Mouse (Mus musculus): ENCODE measurements around the gene Tbc1d30. TPM values are rescaled to one million over a fixed set of nuclear protein-coding genes. Genes with fewer than 3 reads are reported as not detected.

The Tbc1d30 gene
- polyA plus RNA-seq, 1 experiment from 2014 or later, result 0.57 TPM

GRCm38 (mm10) chr10:121305441-121305840 is 45.6 kb downstream of the Tbc1d30 start:
- 26% methylated on average over 5 of the region's 5 CpGs for WGBS
- ATAC-seq (replicated peaks; ENCODE audit: low FRiP score), result peak; percentile 70
- peaks cover 43% of the 10 kb centered on the region for H3K27me3 ChIP-seq
- H3K4me1 ChIP-seq, result peaks cover 17% of the 10 kb centered on the region
- H3K4me2 ChIP-seq, result no peak overlapping the region
- H3K4me3 ChIP-seq (replicated peaks), result no peak overlapping the region
- no peak overlapping the region for H3K9ac ChIP-seq
- no peaks in the 10 kb centered on the region for H3K36me3 ChIP-seq
- H3K27ac ChIP-seq, result no peak overlapping the region
- H3K9me3 ChIP-seq (replicated peaks), result no peaks in the 10 kb centered on the region

GRCm38 (mm10) chr10:121303559-121303958 is 47.5 kb downstream of the Tbc1d30 start:
- no peak overlapping the region for H3K4me2 ChIP-seq
- 79% methylated on average over 3 of the region's 3 CpGs for WGBS
- ATAC-seq (replicated peaks; ENCODE audit: low FRiP score), result no peak
- peaks cover 4% of the 10 kb centered on the region; the same call in 1 of the 2 replicates for H3K4me1 ChIP-seq
- H3K9ac ChIP-seq, result no peak overlapping the region
- H3K9me3 ChIP-seq (replicated peaks), result no peaks in the 10 kb centered on the region
- H3K27ac ChIP-seq, result no peak overlapping the region
- H3K27me3 ChIP-seq, result peaks cover 24% of the 10 kb centered on the region
- no peak overlapping the region for H3K4me3 ChIP-seq (replicated peaks)
- H3K36me3 ChIP-seq, result no peaks in the 10 kb centered on the region

GRCm38 (mm10) chr10:121301868-121302267 is 49.2 kb downstream of the Tbc1d30 start:
- Histone ChIP-seq H3K27me3 (peaks cover 12% of the 10 kb centered on the region), H3K9ac (no peak overlapping the region), H3K4me2 (no peak overlapping the region), H3K36me3 (no peaks in the 10 kb centered on the region), H3K9me3 (replicated peaks) (no peaks in the 10 kb centered on the region), H3K4me1 (peaks cover 14% of the 10 kb centered on the region), H3K4me3 (replicated peaks) (no peak overlapping the region), H3K27ac (no peak overlapping the region)
- 82% methylated on average over 14 of the region's 14 CpGs for WGBS
- ATAC-seq (replicated peaks; ENCODE audit: low FRiP score), result no peak

GRCm38 (mm10) chr10:121300659-121301058 is 50.4 kb downstream of the Tbc1d30 start:
- Histone ChIP-seq H3K4me3 (replicated peaks) (no peak overlapping the region), H3K27me3 (0 out of 2 replicates have a peak, but pooled peaks cover 12% of the 10 kb centered on the region), H3K4me2 (no peak overlapping the region), H3K9me3 (replicated peaks) (no peaks in the 10 kb centered on the region), H3K4me1 (peaks cover 14% of the 10 kb centered on the region), H3K9ac (no peak overlapping the region), H3K36me3 (no peaks in the 10 kb centered on the region), H3K27ac (no peak overlapping the region)
- no peak for ATAC-seq (replicated peaks; ENCODE audit: low FRiP score)
- WGBS, result 74% methylated on average over 7 of the region's 7 CpGs

- H3K36me3 ChIP-seq, result no peaks in the 10 kb centered on the region
- peak; percentile 79 for ATAC-seq (replicated peaks; ENCODE audit: low FRiP score)
- 11% methylated on average over 25 of the region's 25 CpGs for WGBS
- H3K27me3 ChIP-seq, result 0 out of 2 replicates have a peak, but pooled peaks cover 10% of the 10 kb centered on the region
- H3K4me3 ChIP-seq (replicated peaks), result peak overlapping the region; percentile 31
- H3K9me3 ChIP-seq (replicated peaks), result no peaks in the 10 kb centered on the region
- peak overlapping the region; percentile 26; the same call in 1 of the 2 replicates for H3K9ac ChIP-seq
- H3K27ac ChIP-seq, result no peak overlapping the region
- peak overlapping the region; percentile 63 for H3K4me2 ChIP-seq
- H3K4me1 ChIP-seq, result peaks cover 10% of the 10 kb centered on the region
These were observed 53.9 kb downstream of the Tbc1d30 start for GRCm38 (mm10) chr10:121297054-121297701.

- H3K4me2 ChIP-seq, result no peak overlapping the region
These were observed 56.6 kb downstream of the Tbc1d30 start for GRCm38 (mm10) chr10:121294471-121294870.

GRCm38 (mm10) chr10:121293829-121294228 is 57.2 kb downstream of the Tbc1d30 start:
- 0 out of 2 replicates have a peak, but pooled peaks cover 5% of the 10 kb centered on the region for H3K27me3 ChIP-seq
- H3K36me3 ChIP-seq, result no peaks in the 10 kb centered on the region
- H3K4me2 ChIP-seq, result no peak overlapping the region
- H3K9me3 ChIP-seq (replicated peaks), result no peaks in the 10 kb centered on the region
- no peak overlapping the region for H3K27ac ChIP-seq
- H3K4me1 ChIP-seq, result peaks cover 14% of the 10 kb centered on the region
- ATAC-seq (replicated peaks; ENCODE audit: low FRiP score), result no peak
- WGBS, result 66% methylated on average over 8 of the region's 8 CpGs
- no peak overlapping the region for H3K4me3 ChIP-seq (replicated peaks)
- H3K9ac ChIP-seq, result no peak overlapping the region

More at GRCm38 (mm10) chr10:121294471-121294870, 56.6 kb downstream of the Tbc1d30 start:
- ATAC-seq (replicated peaks; ENCODE audit: low FRiP score), result no peak
- H3K9ac ChIP-seq, result no peak overlapping the region
- H3K4me1 ChIP-seq, result peaks cover 14% of the 10 kb centered on the region
- H3K9me3 ChIP-seq (replicated peaks), result no peaks in the 10 kb centered on the region
- H3K4me3 ChIP-seq (replicated peaks), result no peak overlapping the region
- H3K27me3 ChIP-seq, result 0 out of 2 replicates have a peak, but pooled peaks cover 5% of the 10 kb centered on the region
- H3K36me3 ChIP-seq, result no peaks in the 10 kb centered on the region
- WGBS, result 81% methylated on average over 16 of the region's 16 CpGs
- H3K27ac ChIP-seq, result no peak overlapping the region

- H3K4me1 ChIP-seq, result 0 out of 2 replicates have a peak, but pooled peaks cover 4% of the 10 kb centered on the region
- 0 out of 2 replicates have a peak, but pooled peaks cover 5% of the 10 kb centered on the region for H3K27me3 ChIP-seq
- no peak overlapping the region for H3K9ac ChIP-seq
- H3K27ac ChIP-seq, result no peak overlapping the region
- 84% methylated on average over 10 of the region's 10 CpGs for WGBS
- ATAC-seq (replicated peaks; ENCODE audit: low FRiP score), result no peak
- H3K9me3 ChIP-seq (replicated peaks), result no peaks in the 10 kb centered on the region
- no peak overlapping the region for H3K4me3 ChIP-seq (replicated peaks)
- H3K36me3 ChIP-seq, result no peaks in the 10 kb centered on the region
- no peak overlapping the region for H3K4me2 ChIP-seq
These were observed 59.7 kb downstream of the Tbc1d30 start for GRCm38 (mm10) chr10:121291272-121291917.

- no peak for ATAC-seq (replicated peaks; ENCODE audit: low FRiP score)
- Histone ChIP-seq H3K27ac (no peak overlapping the region), H3K9ac (no peak overlapping the region), H3K27me3 (0 out of 2 replicates have a peak, but pooled peaks cover under 1% of the 10 kb centered on the region), H3K4me1 (0 out of 2 replicates have a peak, but pooled peaks cover 4% of the 10 kb centered on the region), H3K36me3 (no peaks in the 10 kb centered on the region), H3K9me3 (replicated peaks) (no peaks in the 10 kb centered on the region), H3K4me2 (no peak overlapping the region), H3K4me3 (replicated peaks) (no peak overlapping the region)
- 61% methylated on average over 20 of the region's 20 CpGs for WGBS
These were observed 60.4 kb downstream of the Tbc1d30 start for GRCm38 (mm10) chr10:121290682-121291078.

- Histone ChIP-seq H3K27ac (no peak overlapping the region), H3K27me3 (no peaks in the 10 kb centered on the region), H3K9ac (no peak overlapping the region), H3K4me1 (0 out of 2 replicates have a peak, but pooled peaks cover 4% of the 10 kb centered on the region), H3K9me3 (replicated peaks) (no peaks in the 10 kb centered on the region), H3K4me3 (replicated peaks) (no peak overlapping the region), H3K36me3 (no peaks in the 10 kb centered on the region), H3K4me2 (no peak overlapping the region)
- WGBS, result 47% methylated on average over 2 of the region's 4 CpGs
- ATAC-seq (replicated peaks; ENCODE audit: low FRiP score), result no peak
These were observed 61.0 kb downstream of the Tbc1d30 start for GRCm38 (mm10) chr10:121289970-121290681.

GRCm38 (mm10) chr10:121282926-121283325 is 68.2 kb downstream of the Tbc1d30 start:
- Histone ChIP-seq H3K27me3 (no peaks in the 10 kb centered on the region), H3K9ac (no peak overlapping the region), H3K4me1 (peaks cover 3% of the 10 kb centered on the region; the same call in 1 of the 2 replicates), H3K9me3 (replicated peaks) (no peaks in the 10 kb centered on the region), H3K36me3 (no peaks in the 10 kb centered on the region), H3K27ac (no peak overlapping the region), H3K4me2 (no peak overlapping the region), H3K4me3 (replicated peaks) (no peak overlapping the region)
- no peak for ATAC-seq (replicated peaks; ENCODE audit: low FRiP score)
- 85% methylated on average over 6 of the region's 6 CpGs for WGBS

- H3K4me2 ChIP-seq, result no peak overlapping the region
- H3K36me3 ChIP-seq, result no peaks in the 10 kb centered on the region
- no peak overlapping the region for H3K4me3 ChIP-seq (replicated peaks)
- no peak overlapping the region for H3K9ac ChIP-seq
- 78% methylated on average over 11 of the region's 11 CpGs for WGBS
- no peaks in the 10 kb centered on the region for H3K9me3 ChIP-seq (replicated peaks)
- no peaks in the 10 kb centered on the region for H3K27me3 ChIP-seq
- H3K4me1 ChIP-seq, result peaks cover 4% of the 10 kb centered on the region; the same call in 1 of the 2 replicates
- no peak overlapping the region for H3K27ac ChIP-seq
- ATAC-seq (replicated peaks; ENCODE audit: low FRiP score), result no peak
These were observed 68.6 kb downstream of the Tbc1d30 start for GRCm38 (mm10) chr10:121282436-121282835.
